Comparison of ENCODE assay signal across 26 mouse cellular contexts in the genomic region with DNA sequence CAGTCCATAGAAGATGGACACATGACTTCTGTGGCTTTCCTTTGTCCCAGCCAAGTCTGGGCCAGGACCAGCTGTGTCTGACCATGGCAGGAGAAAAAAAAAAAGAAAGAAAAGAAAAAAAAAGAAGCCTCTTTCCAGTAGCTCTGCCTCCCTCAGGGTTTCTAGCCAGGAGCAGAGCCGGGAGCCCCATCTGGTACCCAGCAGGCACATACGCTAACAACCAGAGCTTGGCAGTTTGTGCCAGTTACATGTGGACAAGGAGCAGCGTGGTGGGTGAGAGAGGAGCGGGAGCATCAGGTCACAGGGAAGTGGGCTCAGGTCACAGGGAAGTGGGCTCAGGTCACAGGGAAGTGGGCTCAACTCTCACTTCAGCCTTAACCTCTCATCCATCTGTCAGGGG. TPM values are rescaled to one million over a fixed set of nuclear protein-coding genes. Genes with fewer than 3 reads are reported as not detected.
DNase-seq lines count a peak whose midpoint lies in the region; ATAC-seq and TF ChIP-seq lines count a peak whose summit lies in the region.
"Had no signal": no experiment of that assay in that cellular context is flagged by ENCODE, and none has a peak within 500 bp of the region (broad histone marks: within the 10 kb centered on the region; RNA-seq: fewer than 3 reads in every experiment).

No protein-coding gene starts in this region.

- TF ChIP-seq CTCF in MEL (IDR thresholded peaks at IDR 0.05 in 2 of 3, conservative IDR thresholded peaks at IDR 0.05 in 1 of 3; ENCODE audit: control insufficient read depth in 1 of 3, insufficient read depth in 1 of 3, low read depth in 2 of 3, low read length in 3 of 3, poor library complexity in 1 of 3, severe bottlenecking in 1 of 3): no peak
- TF ChIP-seq CTCF in brain, embryonic 14.5 days (IDR thresholded peaks at IDR 0.05; ENCODE audit: borderline replicate concordance, extremely low read depth, insufficient read depth, insufficient read length): no peak

- no peak for TF ChIP-seq EP300 in MEL (IDR thresholded peaks at IDR 0.05; ENCODE audit: low read depth in 1 of 2, low read length in 2 of 2)

- no peaks in the 10 kb centered on the region for H3K36me3 ChIP-seq in forebrain, embryonic 16.5 days (ENCODE audit: control insufficient read depth, insufficient read depth)
- no peaks in the 10 kb centered on the region for H3K36me3 ChIP-seq in forebrain, embryonic 12.5 days (replicated peaks)
- H3K36me3 ChIP-seq in MEL (ENCODE audit: control insufficient read depth in 1 of 2, insufficient read depth in 2 of 2, low read length in 2 of 2): no peaks in the 10 kb centered on the region
- H3K36me3 ChIP-seq: embryonic facial prominence, embryonic 15.5 days; G1E; heart, embryonic 12.5 days; midbrain, embryonic 12.5 days had no signal

- H3K27me3 ChIP-seq in forebrain, embryonic 16.5 days (replicated peaks; ENCODE audit: control insufficient read depth, insufficient read depth, low read length): no peaks in the 10 kb centered on the region
- no peaks in the 10 kb centered on the region for H3K27me3 ChIP-seq in forebrain, embryonic 12.5 days
- H3K27me3 ChIP-seq in MEL (ENCODE audit: control insufficient read depth in 1 of 2, insufficient read depth in 2 of 2, low read length in 2 of 2): no peaks in the 10 kb centered on the region
- H3K27me3 ChIP-seq: embryonic facial prominence, embryonic 15.5 days; heart, embryonic 12.5 days; midbrain, embryonic 12.5 days had no signal

- peak overlapping the region; percentile 50; the same call in 1 of the 2 replicates for H3K27ac ChIP-seq in forebrain, embryonic 16.5 days (ENCODE audit: low read length)
- H3K27ac ChIP-seq in forebrain, embryonic 12.5 days: no peak overlapping the region
- no peak overlapping the region for H3K27ac ChIP-seq in MEL (ENCODE audit: control insufficient read depth, low read depth, low read length)
- H3K27ac ChIP-seq: embryonic facial prominence, embryonic 15.5 days; midbrain, embryonic 12.5 days had no signal

- no peak for TF ChIP-seq RAD21 in MEL (IDR thresholded peaks at IDR 0.05; ENCODE audit: low read depth, low read length)

- no peak overlapping the region for H3K4me2 ChIP-seq in forebrain, embryonic 16.5 days (ENCODE audit: low read length)
- H3K4me2 ChIP-seq in forebrain, embryonic 12.5 days: no peak overlapping the region
- H3K4me2 ChIP-seq: embryonic facial prominence, embryonic 15.5 days; heart, embryonic 12.5 days; liver, embryonic 11.5 days; midbrain, embryonic 12.5 days had no signal

- no peak overlapping the region for H3K9ac ChIP-seq in forebrain, embryonic 16.5 days (replicated peaks; ENCODE audit: low read depth, low read length)
- no peak overlapping the region for H3K9ac ChIP-seq in forebrain, embryonic 12.5 days
- H3K9ac ChIP-seq in MEL (ENCODE audit: control insufficient read depth, low read depth, low read length, poor library complexity, severe bottlenecking): no peak overlapping the region
- H3K9ac ChIP-seq: embryonic facial prominence, embryonic 15.5 days; heart, embryonic 12.5 days; liver, postnatal 0 days; midbrain, embryonic 12.5 days had no signal

- no peak for TF ChIP-seq POLR2A in MEL (IDR thresholded peaks at IDR 0.05; ENCODE audit: control insufficient read depth in 1 of 2, insufficient read depth in 1 of 2, low read depth in 1 of 2, low read length in 2 of 2, poor library complexity in 1 of 2)
- TF ChIP-seq POLR2A in brain, embryonic 14.5 days (IDR thresholded peaks at IDR 0.05; ENCODE audit: borderline replicate concordance, extremely low read depth, insufficient read depth, insufficient read length, poor library complexity, severe bottlenecking): no peak

- no peak overlapping the region for H3K4me3 ChIP-seq in forebrain, embryonic 16.5 days (replicated peaks; ENCODE audit: low read length)
- H3K4me3 ChIP-seq in forebrain, embryonic 12.5 days (replicated peaks): no peak overlapping the region
- H3K4me3 ChIP-seq in MEL (ENCODE audit: control insufficient read depth in 1 of 2, insufficient read depth in 1 of 2, low read depth in 2 of 2, low read length in 2 of 2): no peak overlapping the region
- H3K4me3 ChIP-seq: embryonic facial prominence, embryonic 15.5 days; heart, embryonic 12.5 days; midbrain, embryonic 12.5 days had no signal

- 49% methylated on average over 4 of the region's 4 CpGs for WGBS in forebrain, embryonic 16.5 days
- 78% methylated on average over 4 of the region's 4 CpGs for WGBS in forebrain, embryonic 12.5 days

- peak; percentile 36 for DNase-seq in layer of hippocampus, adult 11-12 months (ENCODE audit: low spot score)
- no peak for DNase-seq in layer of hippocampus, adult 9-10 months (ENCODE audit: low spot score)
- DNase-seq in MEL (ENCODE audit: low read depth, low spot score): no peak
- DNase-seq in brain, embryonic 14.5 days (ENCODE audit: low read depth): peak; percentile 59
- DNase-seq in yolk sac, embryonic 10.5 days (ENCODE audit: low spot score): no peak
- DNase-seq: adrenal gland, adult 8-10 months; B cell, adult 2 months; cerebellum, adult 18-20 months; gastrocnemius, postnatal 14 days; heart, adult 11 months; heart, postnatal 14 days; kidney, postnatal 25 days; liver, postnatal 0 days; right cerebral cortex, adult 18-20 months; thymus, adult 18-20 months; thymus, postnatal 36 days had no signal

- H3K9me3 ChIP-seq in forebrain, embryonic 16.5 days (ENCODE audit: control insufficient read depth, low read length): no peaks in the 10 kb centered on the region
- H3K9me3 ChIP-seq in forebrain, embryonic 12.5 days: no peaks in the 10 kb centered on the region
- no peaks in the 10 kb centered on the region for H3K9me3 ChIP-seq in MEL (replicated peaks; ENCODE audit: insufficient read depth, low read length)
- H3K9me3 ChIP-seq: embryonic facial prominence, embryonic 15.5 days; G1E; heart, embryonic 12.5 days; midbrain, embryonic 12.5 days had no signal

- H3K4me1 ChIP-seq in forebrain, embryonic 16.5 days (replicated peaks; ENCODE audit: control insufficient read depth, insufficient read depth, low read length): peaks cover 6% of the 10 kb centered on the region
- H3K4me1 ChIP-seq in forebrain, embryonic 12.5 days: no peaks in the 10 kb centered on the region
- H3K4me1 ChIP-seq in MEL (ENCODE audit: control insufficient read depth in 1 of 2, insufficient read depth in 2 of 2, low read length in 2 of 2): no peaks in the 10 kb centered on the region
- H3K4me1 ChIP-seq: embryonic facial prominence, embryonic 15.5 days; midbrain, embryonic 12.5 days had no signal

- no peak for ATAC-seq in forebrain, embryonic 16.5 days
- ATAC-seq in forebrain, embryonic 12.5 days (ENCODE audit: low FRiP score): no peak
- ATAC-seq: activated CD4-positive, CD25-positive, alpha-beta regulatory T cell, adult 4 months; intestine, postnatal 0 days; liver, postnatal 0 days; lung, postnatal 0 days had no signal

- H3K79me2 ChIP-seq in MEL (ENCODE audit: control insufficient read depth, insufficient read depth, low read length, poor library complexity): no peaks in the 10 kb centered on the region

TF ChIP-seq in MEL, 35 proteins besides CTCF, POLR2A, EP300 and RAD21:
- no peak for TF ChIP-seq POLR2AphosphoS2 (IDR thresholded peaks at IDR 0.05; ENCODE audit: low read length)
- TF ChIP-seq ZNF384 (IDR thresholded peaks at IDR 0.05; ENCODE audit: low read depth, low read length): 0 out of 2 replicates have a peak, but pooled peaks have one; percentile 16
- no peak for TF ChIP-seq TBP (IDR thresholded peaks at IDR 0.05; ENCODE audit: low read depth, low read length)
- TF ChIP-seq ZC3H11A (IDR thresholded peaks at IDR 0.05; ENCODE audit: low read depth, low read length): no peak
- TF ChIP-seq HCFC1 (IDR thresholded peaks at IDR 0.05; ENCODE audit: low read depth, low read length): no peak
- no peak for TF ChIP-seq MAX (IDR thresholded peaks at IDR 0.05; ENCODE audit: low read length)
- TF ChIP-seq MYB (IDR thresholded peaks at IDR 0.05; ENCODE audit: low read depth, low read length): no peak
- TF ChIP-seq BHLHE40 (IDR thresholded peaks at IDR 0.05; ENCODE audit: borderline replicate concordance, low read depth, low read length): no peak
- TF ChIP-seq SMC3 (IDR thresholded peaks at IDR 0.05; ENCODE audit: low read depth, low read length): no peak

RNA-seq across cellular contexts. Expression of gene Phykpl, which starts 8.1 kb away (rescaled TPM):
- 11.8 and 13.2 TPM in 2 replicates for polyA plus RNA-seq in forebrain, embryonic 16.5 days (2015; fragmentation: Nextera tagmentation; extraction: Ambion mirVana)
- polyA plus RNA-seq in forebrain, embryonic 12.5 days (2016; fragmentation: Nextera tagmentation; extraction: Ambion mirVana): 15.1 and 16.4 TPM in 2 replicates
- 17.2 and 22.7 TPM in 2 replicates for total RNA-seq in MEL (2012; rRNA removed)
- polyA plus RNA-seq in MEL (2012; ENCODE audit: insufficient read depth in 1 of 2, insufficient read length in 2 of 2, low read depth in 1 of 2, low replicate concordance in 2 of 2, missing spikeins in 1 of 2): 10 to 100 TPM in 1 of 2 experiments, not detected in 1; 23.0 TPM
- polyA plus RNA-seq in brain, embryonic 14.5 days (2012; rRNA removed): 6.6 and 9.3 TPM in 2 replicates

RNA-seq across cellular contexts. Expression of gene Hnrnpab, which starts 30.2 kb away (rescaled TPM):
- polyA plus RNA-seq in forebrain, embryonic 16.5 days (2015; fragmentation: Nextera tagmentation; extraction: Ambion mirVana): 441 and 518 TPM in 2 replicates
- 853 and 874 TPM in 2 replicates for polyA plus RNA-seq in forebrain, embryonic 12.5 days (2016; fragmentation: Nextera tagmentation; extraction: Ambion mirVana)
- total RNA-seq in MEL (2012; rRNA removed): 894 and 908 TPM in 2 replicates
- polyA plus RNA-seq in MEL (2012; ENCODE audit: insufficient read depth in 1 of 2, insufficient read length in 2 of 2, low read depth in 1 of 2, low replicate concordance in 2 of 2, missing spikeins in 1 of 2): 1,000 to 10,000 TPM in 1 of 2 experiments, 100 to 1,000 TPM in 1; 184 to 1,104 TPM
- polyA plus RNA-seq in brain, embryonic 14.5 days (2012; rRNA removed): 597 and 651 TPM in 2 replicates

RNA-seq across cellular contexts. Expression of gene Nhp2, which starts 43.1 kb away (rescaled TPM):
- 94.1 and 97.9 TPM in 2 replicates for polyA plus RNA-seq in forebrain, embryonic 16.5 days (2015; fragmentation: Nextera tagmentation; extraction: Ambion mirVana)
- 126 and 131 TPM in 2 replicates for polyA plus RNA-seq in forebrain, embryonic 12.5 days (2016; fragmentation: Nextera tagmentation; extraction: Ambion mirVana)
- 588 and 649 TPM in 2 replicates for total RNA-seq in MEL (2012; rRNA removed)
- polyA plus RNA-seq in MEL (2012; ENCODE audit: insufficient read depth in 1 of 2, insufficient read length in 2 of 2, low read depth in 1 of 2, low replicate concordance in 2 of 2, missing spikeins in 1 of 2): 1,000 to 10,000 TPM in 1 of 2 experiments, 100 to 1,000 TPM in 1; 739 to 6,489 TPM
- polyA plus RNA-seq in brain, embryonic 14.5 days (2012; rRNA removed): 69.2 and 78.5 TPM in 2 replicates

RNA-seq across cellular contexts. Expression of gene Rmnd5b, which starts 59.2 kb away (rescaled TPM):
- 80.9 and 85.6 TPM in 2 replicates for polyA plus RNA-seq in forebrain, embryonic 16.5 days (2015; fragmentation: Nextera tagmentation; extraction: Ambion mirVana)
- polyA plus RNA-seq in forebrain, embryonic 12.5 days (2016; fragmentation: Nextera tagmentation; extraction: Ambion mirVana): 43.4 and 44.7 TPM in 2 replicates
- total RNA-seq in MEL (2012; rRNA removed): 52.5 and 55.1 TPM in 2 replicates
- 10 to 100 TPM in 1 of 2 experiments, not detected in 1; 63.0 TPM for polyA plus RNA-seq in MEL (2012; ENCODE audit: insufficient read depth in 1 of 2, insufficient read length in 2 of 2, low read depth in 1 of 2, low replicate concordance in 2 of 2, missing spikeins in 1 of 2)
- polyA plus RNA-seq in brain, embryonic 14.5 days (2012; rRNA removed): 70.7 and 84.3 TPM in 2 replicates

Comparison
In these comparisons a context has a peak if more than half of its experiments do, and no peak if none do; other contexts are left out.
1. DNase-seq: peak in layer of hippocampus, adult 11-12 months (single experiment) and brain, embryonic 14.5 days (single experiment); none in layer of hippocampus, adult 9-10 months (single experiment), MEL (single experiment) and yolk sac, embryonic 10.5 days (single experiment).